Mouse (Mus musculus) forebrain, embryonic 14.5 days (tissue): ENCODE results near the gene Snd1. TPM values are rescaled to one million over a fixed set of nuclear protein-coding genes. Genes with fewer than 3 reads are reported as not detected.

ENCODE experiments used
- ATAC-seq: fragments of 200-750 bp; cut with Nextera tagmentation; 2 replicates; pipeline ENCODE4 v1.8.0; 2017; ENCODE audit warnings: mild to moderate bottlenecking, moderate library complexity
- DNase-seq: peaks from one replicate; pipeline ENCODE4 v3.0.0-alpha.2; 2015; ENCODE audit warnings: low spot score
- H3K27ac ChIP-seq: fragments of 300-500 bp; sonication (generic); 2 replicates; pipeline ENCODE4 v1.5.1; 2014; ENCODE audit warnings: low read depth, mild to moderate bottlenecking, control low read depth, low read length, moderate library complexity
- H3K27me3 ChIP-seq: fragments of 300-500 bp; sonication (generic); replicated peaks from 2 replicates; pipeline ENCODE4 v1.6.1; 2014; ENCODE audit warnings: low read length, control low read depth, mixed read lengths; ENCODE audit not compliant: control insufficient read depth, insufficient read depth
- H3K36me3 ChIP-seq: fragments of 300-500 bp; sonication (generic); 2 replicates; pipeline ENCODE4 v1.6.1; 2014; ENCODE audit warnings: low read length, control low read depth; ENCODE audit not compliant: control insufficient read depth, insufficient read depth
- H3K4me1 ChIP-seq: fragments of 300-500 bp; sonication (generic); 2 replicates; pipeline ENCODE4 v1.6.1; 2014; ENCODE audit warnings: antibody characterized with exemption, low read length, control low read depth; ENCODE audit not compliant: control insufficient read depth, insufficient read depth
- H3K4me2 ChIP-seq: fragments of 300-500 bp; sonication (generic); 2 replicates; pipeline ENCODE4 v1.6.1; 2014; ENCODE audit warnings: mild to moderate bottlenecking, control low read depth, low read length
- H3K4me3 ChIP-seq: fragments of 300-500 bp; sonication (generic); 2 replicates; pipeline ENCODE4 v1.5.1; 2014; ENCODE audit warnings: low read depth, low read length, control low read depth
- H3K9ac ChIP-seq: fragments of 300-500 bp; sonication (generic); 2 replicates; pipeline ENCODE4 v1.6.1; 2014; ENCODE audit warnings: mild to moderate bottlenecking, low read length, control low read depth, moderate library complexity
- H3K9me3 ChIP-seq: fragments of 300-500 bp; sonication (generic); replicated peaks from 2 replicates; pipeline ENCODE4 v1.6.1; 2016; ENCODE audit warnings: low read length, control low read depth, mixed read lengths; ENCODE audit not compliant: control insufficient read depth
- WGBS: fragments of 180-500 bp; shearing (Covaris S2); extraction: QIAGEN DNeasy Blood & Tissue Kit; methylation state at CpG from one replicate; pipeline ENCODE4 v1.1.7; 2014; 5-methylcytosine and 5-hydroxymethylcytosine counted together
- polyA plus RNA-seq: library from polyadenylated mRNA; unstranded; fragments of >200 nt; fragmentation: Nextera tagmentation; extraction: Ambion mirVana; gene quantifications from 2 replicates; pipeline ENCODE4 v1.2.1, GENCODE M21; 2014

Gene Snd1
- polyA plus RNA-seq, 1 experiment from 2014 or later, result 67.9 TPM

DNA sequence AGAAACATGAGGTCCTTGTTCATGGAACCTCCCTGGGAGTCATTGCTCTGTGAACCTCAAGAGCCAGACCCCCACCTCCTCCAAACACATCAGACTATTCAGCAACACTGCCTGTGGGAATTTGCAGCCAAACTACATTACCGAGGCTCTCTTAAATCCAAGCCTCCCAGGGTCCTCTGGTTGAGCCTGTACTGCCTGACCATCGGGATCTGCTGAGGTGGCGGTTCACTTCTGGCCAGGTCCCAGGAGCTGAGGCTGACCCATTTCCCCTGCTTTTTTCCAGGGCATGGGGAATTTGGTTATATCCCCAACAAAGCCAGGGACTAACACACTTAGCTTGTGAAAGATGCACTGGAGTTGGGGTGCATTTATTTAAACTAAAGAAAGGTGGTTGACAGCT, 352.6 kb downstream of the Snd1 start:
- Histone ChIP-seq H3K27me3 (no peaks in the 10 kb centered on the region), H3K4me3 (peak overlapping the region; percentile 29), H3K4me1 (peaks cover 51% of the 10 kb centered on the region), H3K9me3 (no peaks in the 10 kb centered on the region), H3K36me3 (peaks cover 11% of the 10 kb centered on the region; the same call in 1 of the 2 replicates), H3K9ac (peak overlapping the region; percentile 29; the same call in 1 of the 2 replicates), H3K4me2 (peak overlapping the region; percentile 96), H3K27ac (no peak overlapping the region; the same call in 1 of the 2 replicates)
- ATAC-seq (no peak), DNase-seq (no peak)
- WGBS, result 4% methylated on average over 3 of the region's 3 CpGs

DNA sequence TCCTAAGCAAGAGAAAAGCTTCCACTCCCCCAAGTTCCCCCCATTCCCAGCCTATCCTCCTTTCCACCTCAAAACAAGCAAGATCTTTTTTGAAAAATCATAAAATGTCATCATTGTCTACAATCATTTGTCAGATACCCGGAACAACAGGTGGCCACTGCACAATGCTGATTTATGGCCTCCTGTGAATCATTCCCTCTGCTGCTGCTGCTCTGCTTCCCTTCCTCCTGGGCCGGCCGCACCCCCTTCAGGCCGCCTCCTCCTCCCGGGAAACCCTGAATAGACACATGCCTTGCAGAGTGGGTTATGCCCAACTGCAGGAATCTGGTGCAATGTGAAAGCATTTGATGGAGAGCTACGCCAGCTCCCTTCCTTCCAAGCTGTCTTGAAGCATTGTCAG, 353.7 kb downstream of the Snd1 start:
- Histone ChIP-seq H3K9me3 (no peaks in the 10 kb centered on the region), H3K27ac (no peak overlapping the region; the same call in 1 of the 2 replicates), H3K4me2 (peak overlapping the region; percentile 96), H3K27me3 (no peaks in the 10 kb centered on the region), H3K4me1 (peaks cover 52% of the 10 kb centered on the region), H3K36me3 (peaks cover 8% of the 10 kb centered on the region; the same call in 1 of the 2 replicates), H3K4me3 (peak overlapping the region; percentile 29), H3K9ac (peak overlapping the region; percentile 46)
- ATAC-seq (no peak), DNase-seq (peak; percentile 45)
- WGBS, result 7% methylated on average over 6 of the region's 6 CpGs

DNA sequence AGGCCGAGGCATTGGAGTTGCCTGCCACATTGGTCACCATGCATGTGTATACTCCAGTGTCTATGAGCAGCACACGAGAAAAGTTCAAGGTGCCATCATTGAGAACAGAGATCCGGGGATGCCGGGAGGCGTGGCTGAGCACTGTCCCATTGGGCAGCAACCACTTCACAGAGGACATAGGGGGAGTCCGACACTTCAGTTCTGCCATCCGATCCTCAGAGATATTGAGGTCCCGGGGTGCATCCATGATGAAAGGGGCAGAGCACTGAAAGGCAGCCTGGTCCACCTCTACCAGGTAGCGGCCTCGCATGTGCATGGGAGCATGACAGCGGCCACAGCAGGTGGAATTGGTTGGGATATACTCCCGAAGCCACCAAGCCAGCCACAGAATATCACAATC, 355.4 kb downstream of the Snd1 start:
- H3K4me3 ChIP-seq, result 0 out of 2 replicates have a peak overlapping the region, but pooled peaks have one; percentile 2
- WGBS, result 92% methylated on average over 12 of the region's 12 CpGs
- peaks cover 53% of the 10 kb centered on the region for H3K4me1 ChIP-seq
- H3K27ac ChIP-seq, result no peak overlapping the region
- no peaks in the 10 kb centered on the region for H3K9me3 ChIP-seq
- no peak overlapping the region for H3K9ac ChIP-seq
- H3K27me3 ChIP-seq, result no peaks in the 10 kb centered on the region
- no peak for ATAC-seq
- no peak for DNase-seq
- H3K36me3 ChIP-seq, result peaks cover 8% of the 10 kb centered on the region; the same call in 1 of the 2 replicates
- peak overlapping the region; percentile 96 for H3K4me2 ChIP-seq

DNA sequence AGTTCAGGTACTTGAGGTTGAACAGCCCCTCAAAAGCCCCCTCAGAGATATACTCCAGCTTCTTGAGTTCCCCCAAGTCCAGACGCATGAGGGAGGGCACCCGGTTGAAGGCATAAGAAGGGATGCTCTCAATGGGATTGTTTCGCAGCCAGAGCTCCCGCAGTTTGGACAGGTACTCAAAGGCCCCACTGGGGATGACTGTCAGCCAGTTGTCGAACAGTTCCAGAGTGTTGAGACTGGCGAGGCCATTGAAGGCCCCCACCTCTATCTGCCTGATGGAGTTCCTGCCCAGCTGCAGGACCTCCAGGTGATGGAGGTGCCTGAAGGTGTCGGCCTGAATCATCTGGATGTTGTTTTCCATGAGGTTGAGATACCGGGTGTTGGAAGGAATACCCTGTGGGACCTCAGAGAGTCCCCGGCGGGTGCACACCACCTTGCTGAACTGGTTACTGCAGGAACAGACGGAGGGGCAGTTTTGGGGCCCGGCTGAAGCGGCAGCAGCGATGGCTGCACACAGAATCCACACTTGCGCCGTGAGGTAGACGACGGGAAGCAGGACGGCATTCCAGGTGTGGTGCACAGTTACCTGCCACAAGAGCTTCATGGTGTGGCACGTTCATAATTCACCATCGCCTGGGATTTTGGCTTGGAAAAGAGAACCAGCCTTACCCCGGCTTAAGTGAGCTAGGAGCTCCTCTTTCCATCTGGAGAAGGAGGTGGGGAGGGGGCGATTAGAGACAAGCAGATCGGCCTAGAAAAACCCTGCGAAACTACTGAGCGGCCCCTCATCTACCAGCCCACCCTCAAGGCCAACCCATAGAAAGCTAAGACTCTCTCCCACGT, 356.3 kb downstream of the Snd1 start, which contains the start of gene Lrrc4:
Gene Lrrc4, minus strand, starts transcription at position 737 of the 843 bp plus-strand sequence.
- ATAC-seq, result no peak
- DNase-seq, result peak; percentile 44
- peak within 1 kb of the TSS; percentile 74 for H3K4me3 ChIP-seq
- H3K9me3 ChIP-seq, result no peaks in the 10 kb centered on the region
- 19% methylated on average over 27 of the region's 27 CpGs for WGBS
- H3K9ac ChIP-seq, result peak within 1 kb of the TSS; percentile 92
- peaks cover 44% of the 10 kb centered on the region for H3K4me1 ChIP-seq
- H3K27me3 ChIP-seq, result no peaks in the 10 kb centered on the region
- peak within 1 kb of the TSS; percentile 96 for H3K4me2 ChIP-seq
- peak within 1 kb of the TSS; percentile 95 for H3K27ac ChIP-seq
- H3K36me3 ChIP-seq, result 0 out of 2 replicates have a peak, but pooled peaks cover 8% of the 10 kb centered on the region

DNA sequence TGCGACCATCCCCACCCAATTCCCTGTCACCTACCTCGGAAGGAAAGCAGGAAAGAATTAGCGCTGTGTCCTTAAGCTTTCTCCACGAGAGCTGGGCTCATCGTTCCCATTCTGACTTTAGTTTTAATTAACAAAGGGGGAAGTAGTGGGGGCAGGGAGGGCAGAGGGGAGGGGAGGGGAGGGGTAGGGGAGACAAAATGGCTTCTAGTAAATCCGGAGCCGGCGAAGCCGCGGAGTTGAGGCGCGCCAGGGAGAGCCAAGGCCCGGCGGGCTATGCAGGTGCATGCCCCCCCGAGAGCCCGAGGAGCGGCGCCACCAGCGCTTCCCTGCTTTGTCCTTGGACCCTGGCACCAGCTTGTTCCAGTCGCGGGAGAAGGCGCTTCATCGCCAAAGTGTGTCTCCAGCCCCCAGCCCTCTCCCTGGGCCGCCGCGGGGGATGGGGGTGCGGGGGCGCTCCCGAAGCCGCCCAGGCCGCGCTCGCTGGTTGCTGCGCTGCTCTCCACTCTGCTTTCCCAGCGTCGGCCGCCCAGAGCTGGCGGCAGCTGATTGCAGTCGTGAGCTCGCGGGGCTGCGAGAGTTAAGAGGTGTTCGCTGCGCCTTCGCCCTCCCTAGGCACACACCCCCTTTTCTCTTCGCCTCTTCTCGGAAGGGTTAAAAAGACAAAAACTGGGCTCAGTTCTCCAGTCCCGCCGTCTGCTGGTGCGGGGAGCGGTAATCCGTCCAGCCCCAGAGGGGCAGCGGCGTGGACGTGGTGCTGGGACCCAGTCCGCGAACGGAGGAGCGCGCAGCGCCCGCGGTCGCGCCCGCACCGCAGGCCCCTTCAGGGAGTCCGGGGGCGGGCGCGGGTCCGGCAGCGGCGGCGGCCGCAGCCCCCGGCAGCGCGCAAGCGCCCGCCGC, 357.2 kb downstream of the Snd1 start:
- H3K9ac ChIP-seq, result peak overlapping the region; percentile 92
- ATAC-seq (peak; percentile 48), DNase-seq (peak; percentile 77)
- peak overlapping the region; percentile 95 for H3K27ac ChIP-seq
- H3K4me1 ChIP-seq, result peaks cover 38% of the 10 kb centered on the region
- H3K27me3 ChIP-seq, result no peaks in the 10 kb centered on the region
- H3K4me2 ChIP-seq, result peak overlapping the region; percentile 96
- no peaks in the 10 kb centered on the region for H3K9me3 ChIP-seq
- WGBS, result under 1% methylated on average over 74 of the region's 82 CpGs
- H3K4me3 ChIP-seq, result peak overlapping the region; percentile 74
- H3K36me3 ChIP-seq, result 0 out of 2 replicates have a peak, but pooled peaks cover 8% of the 10 kb centered on the region

DNA sequence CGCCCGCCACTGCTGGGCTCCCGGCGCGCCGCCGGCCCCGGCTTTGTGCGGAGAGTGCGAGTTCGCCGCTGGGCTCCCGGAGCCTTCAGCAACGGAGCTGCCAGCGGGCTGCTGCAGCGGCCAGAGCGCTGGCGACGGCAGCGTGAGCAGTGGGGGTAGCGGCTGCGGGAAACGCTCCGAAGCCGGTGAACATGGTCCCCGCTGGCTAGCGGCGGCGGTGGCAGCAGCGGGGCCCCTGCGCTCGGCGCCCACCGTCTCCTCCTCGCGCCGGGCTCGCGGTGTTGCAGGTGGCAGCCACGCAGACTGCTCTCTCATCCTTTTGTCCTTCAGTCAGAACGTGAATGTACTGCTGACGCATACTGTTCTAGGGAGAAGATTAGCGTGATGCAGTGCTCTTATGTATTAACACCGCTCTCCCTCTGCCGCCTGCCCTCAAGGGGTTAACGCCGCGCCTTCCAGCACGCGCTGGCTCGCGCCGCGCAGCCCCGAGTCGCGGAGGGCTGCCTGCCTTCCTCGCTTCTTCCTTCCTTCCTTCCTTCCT, 357.9 kb downstream of the Snd1 start:
- peak; percentile 84 for DNase-seq
- Histone ChIP-seq H3K4me3 (peak overlapping the region; percentile 74), H3K27me3 (no peaks in the 10 kb centered on the region), H3K9ac (peak overlapping the region; percentile 92), H3K36me3 (0 out of 2 replicates have a peak, but pooled peaks cover 8% of the 10 kb centered on the region), H3K27ac (peak overlapping the region; percentile 95), H3K9me3 (no peaks in the 10 kb centered on the region), H3K4me2 (peak overlapping the region; percentile 96), H3K4me1 (peaks cover 31% of the 10 kb centered on the region)
- ATAC-seq, result peak; percentile 82
- WGBS, result under 1% methylated on average over 57 of the region's 58 CpGs

DNA sequence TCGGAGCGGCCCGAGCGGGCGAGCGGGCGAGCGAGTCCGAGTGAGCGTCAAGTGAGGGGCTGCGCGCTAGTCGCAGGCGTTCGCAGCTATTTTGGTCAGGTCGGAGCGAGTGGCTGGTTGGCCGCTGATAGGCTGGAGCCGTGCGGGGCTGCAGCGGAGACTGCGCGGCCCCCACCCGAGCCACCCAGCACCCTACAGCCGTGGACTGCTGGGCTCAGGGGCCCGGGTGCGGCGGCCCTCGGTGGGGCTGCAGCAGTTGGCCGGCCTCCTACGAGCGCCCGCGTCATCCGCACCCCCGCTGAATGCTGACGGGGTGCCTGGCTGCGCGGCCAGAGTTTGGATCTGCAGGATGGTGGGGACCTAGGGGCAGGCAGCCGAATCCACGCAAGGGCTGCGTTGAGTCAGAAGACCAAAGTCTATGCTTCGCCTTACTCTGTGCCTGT, 358.5 kb downstream of the Snd1 start:
- Histone ChIP-seq H3K4me3 (peak overlapping the region; percentile 74), H3K9ac (peak overlapping the region; percentile 92), H3K27me3 (no peaks in the 10 kb centered on the region), H3K4me1 (peaks cover 26% of the 10 kb centered on the region), H3K9me3 (no peaks in the 10 kb centered on the region), H3K27ac (peak overlapping the region; percentile 95), H3K36me3 (0 out of 2 replicates have a peak, but pooled peaks cover 8% of the 10 kb centered on the region), H3K4me2 (peak overlapping the region; percentile 96)
- ATAC-seq, result peak; percentile 62
- under 1% methylated on average over 30 of the region's 43 CpGs for WGBS
- peak; percentile 64 for DNase-seq

DNA sequence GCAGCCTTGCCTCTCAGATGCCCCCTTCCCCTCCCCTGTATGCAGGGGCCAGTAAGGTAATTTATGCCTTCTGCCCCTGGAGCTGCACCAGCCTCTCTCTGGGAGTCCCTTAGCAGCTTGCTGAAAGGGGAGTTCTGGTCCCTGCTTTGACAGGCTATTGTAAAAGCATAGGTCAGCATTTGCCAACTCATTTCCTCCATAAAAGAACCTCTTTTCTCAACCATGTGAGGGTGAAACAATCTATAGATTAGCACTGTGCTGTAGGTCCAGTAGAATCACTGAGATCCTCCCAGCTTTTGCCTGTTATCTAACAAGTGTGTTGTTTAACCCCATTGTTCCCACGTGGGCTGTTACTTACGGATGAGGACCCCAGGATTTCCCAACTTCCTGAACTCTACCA, 359.1 kb downstream of the Snd1 start:
- H3K4me3 ChIP-seq, result peak overlapping the region; percentile 74
- WGBS, result 37% methylated on average over 2 of the region's 2 CpGs
- no peak for DNase-seq
- ATAC-seq, result no peak
- no peaks in the 10 kb centered on the region for H3K27me3 ChIP-seq
- H3K4me1 ChIP-seq, result peaks cover 22% of the 10 kb centered on the region
- peak overlapping the region; percentile 92; the same call in 1 of the 2 replicates for H3K9ac ChIP-seq
- H3K9me3 ChIP-seq, result no peaks in the 10 kb centered on the region
- 0 out of 2 replicates have a peak, but pooled peaks cover 8% of the 10 kb centered on the region for H3K36me3 ChIP-seq
- no peak overlapping the region for H3K27ac ChIP-seq
- peak overlapping the region; percentile 96 for H3K4me2 ChIP-seq
